Mouse (Mus musculus) gastrocnemius, adult 8-10 months (tissue): Measurements from ENCODE around the gene Kcnab2. TPM values are rescaled to one million over a fixed set of nuclear protein-coding genes. Genes with fewer than 3 reads are reported as not detected.

Experiments
- DNase-seq, 2 experiments: peaks; one replicate each; pipeline ENCODE4 v3.0.0; 2022; ENCODE audit warnings: low spot score in 2 of 2
- total RNA-seq, 4 experiments: library from RNA; stranded (reverse); gene quantifications; 2 replicates each; pipeline ENCODE4 v1.2.4; 2022

Kcnab2 gene
- total RNA-seq, 4 experiments from 2014 or later: 0.63 to 1.2 (median 0.85) TPM

DNA sequence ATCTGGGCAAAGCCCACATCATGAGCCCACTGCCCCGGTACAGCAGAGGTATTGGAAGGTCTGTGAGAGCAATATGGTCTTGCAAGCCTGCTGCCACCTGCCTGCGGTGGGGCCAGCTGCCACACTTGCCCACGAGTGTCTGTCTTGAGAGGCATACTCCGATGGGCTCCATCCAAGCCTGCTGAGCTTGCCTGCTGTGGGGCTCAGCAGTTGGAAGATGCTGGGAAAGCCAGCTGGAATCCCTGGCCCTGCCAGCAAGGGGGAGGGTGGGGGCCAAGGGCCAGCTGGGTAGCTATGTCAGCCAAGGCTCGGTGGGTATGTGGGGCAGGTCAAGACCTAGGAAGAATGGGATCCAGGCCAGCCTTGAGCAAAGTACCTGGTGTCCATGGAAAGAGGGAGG, 85.5 kb downstream of the Kcnab2 start:
- DNase-seq: no peak

GRCm38 (mm10) chr4:152385644-152386043, 92.0 kb downstream of the Kcnab2 start:
- peak in 1 of 2 experiments; percentile 9 for DNase-seq

- DNase-seq: no peak
These were observed 95.0 kb downstream of the Kcnab2 start for GRCm38 (mm10) chr4:152382528-152383252.

GRCm38 (mm10) chr4:152365228-152365627, 112.4 kb downstream of the Kcnab2 start:
- no peak for DNase-seq

DNA sequence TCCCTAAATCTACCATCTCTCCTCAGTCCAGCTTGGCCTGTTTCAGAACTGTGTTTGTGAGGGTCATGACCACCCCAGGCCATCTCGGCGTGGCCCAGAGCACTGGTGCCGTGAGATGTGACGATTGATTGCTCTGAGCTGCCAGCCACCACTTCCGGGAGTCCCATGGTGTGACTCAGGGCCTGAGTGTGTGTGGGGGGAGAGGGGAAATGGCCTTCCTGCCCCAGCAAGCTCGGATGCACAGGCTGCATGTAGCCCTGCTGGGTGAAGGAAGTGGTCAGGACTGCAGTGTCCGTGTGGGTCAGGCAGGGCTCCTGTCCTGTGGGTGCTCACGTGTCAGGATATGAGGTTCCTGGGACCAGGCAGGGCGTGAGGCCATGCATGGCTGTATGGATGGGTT, 115.5 kb downstream of the Kcnab2 start:
- no peak for DNase-seq

DNA sequence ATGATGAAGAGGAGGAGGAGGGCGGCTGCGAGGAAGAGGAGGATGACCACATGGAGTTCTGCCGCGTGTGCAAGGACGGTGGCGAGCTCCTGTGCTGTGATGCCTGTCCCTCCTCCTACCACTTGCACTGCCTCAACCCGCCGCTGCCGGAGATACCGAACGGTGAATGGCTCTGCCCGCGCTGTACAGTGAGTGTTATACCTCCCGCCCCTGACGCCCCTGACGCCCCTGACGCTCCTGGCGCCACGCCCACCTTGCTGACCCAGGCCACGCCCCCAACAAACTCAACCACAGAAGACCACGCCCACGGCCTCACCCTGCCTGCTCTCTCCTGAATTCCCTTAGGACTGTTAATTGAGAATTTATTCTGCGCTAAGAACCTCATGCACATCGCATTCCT, 116.8 kb downstream of the Kcnab2 start:
- DNase-seq: no peak

DNA sequence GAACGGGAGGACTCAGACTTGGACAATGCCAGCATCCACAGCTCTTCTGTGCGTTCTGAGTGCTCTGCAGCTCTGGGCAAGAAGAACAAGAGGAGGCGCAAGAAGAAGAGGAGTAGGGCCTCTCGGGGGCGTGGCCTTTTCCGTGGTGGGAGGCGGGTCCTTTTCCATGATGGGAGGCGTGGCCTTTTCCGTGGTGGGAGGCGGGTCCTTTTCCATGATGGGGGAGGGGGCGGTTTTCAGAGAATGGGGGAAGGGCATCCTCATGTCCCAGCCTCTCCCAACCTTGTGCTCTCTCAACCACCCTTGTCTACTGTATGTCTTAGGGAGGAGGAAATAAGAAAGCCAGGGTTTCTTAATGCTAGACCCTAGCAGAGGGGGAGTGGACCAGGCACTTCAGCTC, 118.0 kb downstream of the Kcnab2 start:
- no peak for DNase-seq

DNA sequence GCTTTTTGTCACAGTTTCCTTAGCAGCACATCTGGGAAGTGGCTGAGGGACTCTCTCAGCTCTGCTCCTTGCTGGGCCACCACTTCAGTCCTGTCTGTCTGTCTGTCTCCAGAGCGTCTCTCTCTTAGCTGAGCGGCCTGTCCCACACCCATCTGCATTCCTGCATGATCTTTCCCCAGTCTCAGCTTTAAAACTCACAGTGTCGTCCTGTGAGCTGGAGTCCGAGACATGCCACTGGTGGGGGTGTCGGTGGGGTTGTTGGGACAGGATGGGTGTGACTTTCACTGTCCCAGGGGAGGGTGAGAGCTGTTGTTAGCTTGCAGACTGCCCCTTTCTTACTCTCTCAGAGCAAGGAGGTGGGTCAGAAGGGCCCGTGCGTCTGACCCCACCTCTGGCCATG, 122.0 kb downstream of the Kcnab2 start:
- DNase-seq: no peak

DNA sequence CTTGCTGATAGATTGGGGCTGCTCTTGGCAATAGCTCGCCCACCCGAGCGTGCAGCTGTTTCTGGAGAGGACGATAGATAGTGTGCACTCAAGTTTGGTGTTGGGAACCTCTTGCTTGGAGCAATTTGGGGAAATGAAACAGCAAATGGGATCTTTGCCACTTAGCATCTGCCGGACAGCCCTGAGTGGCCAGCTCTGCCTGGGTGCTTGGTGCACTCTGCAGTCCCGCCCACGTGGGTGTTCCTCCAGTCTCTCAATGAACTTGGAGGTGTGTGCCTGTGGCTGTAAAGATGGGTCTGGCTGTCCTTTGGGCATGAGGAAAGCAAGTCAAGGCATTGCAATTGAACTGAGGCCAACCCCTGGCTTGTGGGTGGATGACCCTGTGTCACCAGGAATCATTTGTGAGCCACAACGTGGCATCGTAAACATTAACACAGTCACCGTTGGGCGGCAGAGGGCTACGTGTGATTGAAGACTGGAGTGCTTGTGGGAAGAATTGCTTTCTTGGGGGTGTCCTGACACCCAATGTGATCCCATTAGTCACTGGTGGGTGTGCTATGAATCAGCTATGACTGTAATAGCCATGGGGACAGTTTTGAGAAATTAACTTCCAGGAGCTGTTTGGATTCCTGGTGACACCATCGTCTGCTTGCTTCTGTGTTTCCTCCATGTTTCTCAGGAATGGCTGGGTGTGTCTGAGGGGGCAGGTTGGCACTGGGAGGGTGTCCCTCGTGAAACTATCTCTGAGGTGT, 123.6 kb downstream of the Kcnab2 start:
- DNase-seq: no peak

- DNase-seq: no peak
These were observed 126.0 kb downstream of the Kcnab2 start for GRCm38 (mm10) chr4:152351422-152352305.

DNA sequence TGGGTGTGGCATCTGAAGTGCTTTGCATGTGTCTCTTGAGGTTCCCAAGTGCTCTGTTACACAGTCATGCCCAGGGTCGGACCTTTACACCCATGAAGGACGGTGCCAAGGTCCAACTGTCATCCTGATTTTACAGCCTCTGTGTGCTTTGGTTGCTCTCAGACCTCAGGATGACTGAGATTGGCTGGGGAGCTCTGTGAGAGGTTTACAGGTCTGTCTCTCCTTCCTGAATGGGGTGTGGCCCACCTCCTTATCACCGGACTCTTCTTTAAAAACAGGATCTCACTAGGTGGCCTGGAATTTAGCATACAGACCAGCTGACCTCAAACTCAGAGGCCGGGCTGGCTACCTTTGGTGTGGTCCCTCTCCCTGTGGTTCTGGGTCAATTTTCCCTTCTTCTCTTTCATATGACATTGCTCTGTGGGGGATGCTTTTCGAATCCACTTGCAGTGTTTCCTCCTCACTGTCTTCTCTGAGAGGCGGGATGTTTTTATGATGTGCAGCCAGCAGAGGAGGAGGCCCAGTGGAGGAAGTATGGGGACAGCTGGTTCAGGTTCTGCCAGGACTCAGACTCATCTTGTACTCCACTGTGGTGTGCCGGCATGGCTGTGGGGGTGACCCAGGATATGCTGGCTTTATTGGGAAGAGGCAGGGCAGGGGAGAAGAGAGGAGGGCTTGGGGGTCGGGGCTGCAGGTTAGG, 126.8 kb downstream of the Kcnab2 start:
- DNase-seq: no peak

GRCm38 (mm10) chr4:152349837-152350381, 127.8 kb downstream of the Kcnab2 start:
- no peak for DNase-seq

- peak; percentile 24 to 66 for DNase-seq
These were observed 132.4 kb downstream of the Kcnab2 start for GRCm38 (mm10) chr4:152345120-152345889.

- DNase-seq: no peak
These were observed 133.0 kb downstream of the Kcnab2 start for GRCm38 (mm10) chr4:152344651-152345050.

GRCm38 (mm10) chr4:152343296-152343695, 134.4 kb downstream of the Kcnab2 start:
- DNase-seq: no peak

Other genes starting within 250 kb of the Kcnab2 start
- gene Gpr153, start 203.6 kb downstream of the Kcnab2 start, total RNA-seq: 1 to 10 TPM; 2.4 to 2.7 (median 2.5) TPM
- not detected for gene Hes3, start 186.2 kb downstream of the Kcnab2 start, total RNA-seq
- 10 to 100 TPM; 19.3 to 27.2 (median 21.6) TPM for gene Icmt, start 180.6 kb downstream of the Kcnab2 start, total RNA-seq
- not detected for gene Rnf207, start 158.9 kb downstream of the Kcnab2 start, total RNA-seq
- 100 to 1,000 TPM; 195 to 290 (median 232) TPM for gene Rpl22, start 152.1 kb downstream of the Kcnab2 start, total RNA-seq
- under 1 TPM; 0.05 to 0.54 (median 0.12) TPM for gene Chd5, start 139.2 kb downstream of the Kcnab2 start, total RNA-seq
- gene Nphp4, start 1.2 kb downstream of the Kcnab2 start, total RNA-seq: under 1 TPM; 0.40 to 0.92 (median 0.44) TPM